ENCODE assay signal across 19 mouse cellular contexts in genomic region chr9:59956496-59956895, GRCm38 (mm10). TPM values are rescaled to one million over a fixed set of nuclear protein-coding genes. Genes with fewer than 3 reads are reported as not detected.
DNase-seq lines count a peak whose midpoint lies in the region; ATAC-seq and TF ChIP-seq lines count a peak whose summit lies in the region.
"Had no signal": no experiment of that assay in that cellular context is flagged by ENCODE, and none has a peak within 500 bp of the region (broad histone marks: within the 10 kb centered on the region; RNA-seq: fewer than 3 reads in every experiment).

No protein-coding gene starts in this region.

- DNase-seq in forebrain, embryonic 10.5 days (ENCODE audit: extremely low spot score, low spot score): no peak
- no peak for DNase-seq in forebrain, embryonic 11.5 days (ENCODE audit: low spot score)
- peak; percentile 30 for DNase-seq in kidney, postnatal 0 days (ENCODE audit: low spot score)
- no peak for DNase-seq in kidney, adult 8-10 months
- DNase-seq in ES-CJ7 (ENCODE audit: low read depth, low spot score): peak; percentile 50
- DNase-seq in spleen, postnatal 14 days (ENCODE audit: low spot score in 2 of 2): no peak
- DNase-seq: cerebellum, adult 11-12 months; gastrocnemius, postnatal 10 days; kidney, adult 11 months; layer of hippocampus, adult 9-11 months; right cerebral cortex, adult 18-20 months; thymus, postnatal 25 days had no signal

- no peak overlapping the region for H3K9ac ChIP-seq in forebrain, embryonic 11.5 days (ENCODE audit: low read length)
- no peak overlapping the region for H3K9ac ChIP-seq in kidney, postnatal 0 days (ENCODE audit: low read depth, low read length)
- H3K9ac ChIP-seq in intestine, postnatal 0 days (ENCODE audit: low read depth, low read length): no peak overlapping the region
- H3K9ac ChIP-seq: midbrain, embryonic 13.5 days had no signal

- 45% methylated on average over 6 of the region's 6 CpGs for WGBS in forebrain, embryonic 10.5 days
- 52% methylated on average over 6 of the region's 6 CpGs for WGBS in forebrain, embryonic 11.5 days
- 31% methylated on average over 6 of the region's 6 CpGs for WGBS in kidney, postnatal 0 days
- 32% methylated on average over 6 of the region's 6 CpGs for WGBS in intestine, postnatal 0 days

- peaks cover 37% of the 10 kb centered on the region for H3K4me1 ChIP-seq in forebrain, embryonic 10.5 days
- no peaks in the 10 kb centered on the region for H3K4me1 ChIP-seq in forebrain, embryonic 11.5 days (replicated peaks; ENCODE audit: control insufficient read depth, insufficient read depth, low read length)
- H3K4me1 ChIP-seq in kidney, postnatal 0 days (replicated peaks; ENCODE audit: insufficient read depth, low read length): no peaks in the 10 kb centered on the region
- H3K4me1 ChIP-seq in intestine, postnatal 0 days (replicated peaks; ENCODE audit: control insufficient read depth, insufficient read depth, low read length): 0 out of 2 replicates have a peak, but pooled peaks cover 2% of the 10 kb centered on the region

- H3K9me3 ChIP-seq in forebrain, embryonic 10.5 days: no peaks in the 10 kb centered on the region
- H3K9me3 ChIP-seq in forebrain, embryonic 11.5 days (ENCODE audit: control insufficient read depth, low read length): no peaks in the 10 kb centered on the region
- H3K9me3 ChIP-seq in kidney, postnatal 0 days (replicated peaks; ENCODE audit: low read length): no peaks in the 10 kb centered on the region
- no peaks in the 10 kb centered on the region for H3K9me3 ChIP-seq in intestine, postnatal 0 days (ENCODE audit: control insufficient read depth)
- H3K9me3 ChIP-seq: midbrain, embryonic 13.5 days had no signal

- no peaks in the 10 kb centered on the region for H3K27me3 ChIP-seq in forebrain, embryonic 10.5 days (ENCODE audit: poor library complexity, severe bottlenecking)
- no peaks in the 10 kb centered on the region for H3K27me3 ChIP-seq in forebrain, embryonic 11.5 days (ENCODE audit: control insufficient read depth, insufficient read depth, low read length)
- no peaks in the 10 kb centered on the region for H3K27me3 ChIP-seq in kidney, postnatal 0 days (ENCODE audit: insufficient read depth, low read length)
- no peaks in the 10 kb centered on the region for H3K27me3 ChIP-seq in intestine, postnatal 0 days (replicated peaks; ENCODE audit: control insufficient read depth, insufficient read depth, low read length)
- H3K27me3 ChIP-seq: midbrain, embryonic 13.5 days had no signal

- no peak for ATAC-seq in forebrain, embryonic 11.5 days (replicated peaks; ENCODE audit: low FRiP score)
- no peak for ATAC-seq in kidney, postnatal 0 days (replicated peaks; ENCODE audit: low FRiP score, low read depth)
- ATAC-seq in intestine, postnatal 0 days: no peak
- no peak for ATAC-seq in erythroblast, adult 5-6 weeks (replicated peaks; ENCODE audit: low FRiP score, poor library complexity, severe bottlenecking)
- ATAC-seq: forebrain, embryonic 16.5 days; lung, postnatal 0 days; midbrain, embryonic 13.5 days had no signal

- H3K36me3 ChIP-seq in forebrain, embryonic 10.5 days (replicated peaks): no peaks in the 10 kb centered on the region
- no peaks in the 10 kb centered on the region for H3K36me3 ChIP-seq in forebrain, embryonic 11.5 days (ENCODE audit: control insufficient read depth, insufficient read depth, low read length)
- H3K36me3 ChIP-seq in kidney, postnatal 0 days (ENCODE audit: insufficient read depth, low read length): no peaks in the 10 kb centered on the region
- H3K36me3 ChIP-seq in intestine, postnatal 0 days (ENCODE audit: control insufficient read depth, insufficient read depth): no peaks in the 10 kb centered on the region
- H3K36me3 ChIP-seq: midbrain, embryonic 13.5 days had no signal

- no peak overlapping the region for H3K4me2 ChIP-seq in forebrain, embryonic 11.5 days (ENCODE audit: low read depth, low read length, severe bottlenecking)
- peak overlapping the region; percentile 28 for H3K4me2 ChIP-seq in kidney, postnatal 0 days (ENCODE audit: low read length)
- 0 out of 2 replicates have a peak overlapping the region, but pooled peaks have one; percentile 6 for H3K4me2 ChIP-seq in intestine, postnatal 0 days (replicated peaks; ENCODE audit: low read depth)
- H3K4me2 ChIP-seq: midbrain, embryonic 13.5 days had no signal

- TF ChIP-seq CTCF in kidney, postnatal 0 days (IDR thresholded peaks at IDR 0.05; ENCODE audit: low read depth): no peak
- no peak for TF ChIP-seq CTCF in intestine, postnatal 0 days (IDR thresholded peaks at IDR 0.05; ENCODE audit: low read depth)

- peak overlapping the region; percentile 22; the same call in 1 of the 2 replicates for H3K4me3 ChIP-seq in forebrain, embryonic 10.5 days
- H3K4me3 ChIP-seq in forebrain, embryonic 11.5 days (ENCODE audit: low read depth, low read length): no peak overlapping the region
- no peak overlapping the region; the same call in 1 of the 2 replicates for H3K4me3 ChIP-seq in kidney, postnatal 0 days (replicated peaks; ENCODE audit: low read depth, low read length)
- no peak overlapping the region for H3K4me3 ChIP-seq in intestine, postnatal 0 days (ENCODE audit: low read depth, low read length)
- H3K4me3 ChIP-seq: midbrain, embryonic 13.5 days had no signal

- no peak overlapping the region for H3K27ac ChIP-seq in forebrain, embryonic 10.5 days
- no peak overlapping the region for H3K27ac ChIP-seq in forebrain, embryonic 11.5 days (ENCODE audit: low read depth, low read length)
- no peak overlapping the region for H3K27ac ChIP-seq in kidney, postnatal 0 days
- no peak overlapping the region for H3K27ac ChIP-seq in intestine, postnatal 0 days (ENCODE audit: low read depth, low read length)
- H3K27ac ChIP-seq: midbrain, embryonic 13.5 days had no signal

RNA-seq across cellular contexts. Expression of gene Nr2e3, which starts 4.0 kb away (rescaled TPM):
- polyA plus RNA-seq in forebrain, embryonic 10.5 days (2016; fragmentation: Nextera tagmentation; extraction: Ambion mirVana): not detected in 2 replicates
- not detected in 2 replicates for polyA plus RNA-seq in forebrain, embryonic 11.5 days (2014; fragmentation: Nextera tagmentation; extraction: Ambion mirVana)
- 0.17 TPM in 1 of 2 replicates, not detected in the other for polyA plus RNA-seq in kidney, postnatal 0 days (2015; fragmentation: Nextera tagmentation; extraction: Ambion mirVana)
- 42.0 and 48.5 TPM in 2 replicates for polyA plus RNA-seq in intestine, postnatal 0 days (2015; fragmentation: Nextera tagmentation; extraction: Ambion mirVana)
- total RNA-seq in erythroblast, adult 5-6 weeks (2015; ENCODE audit: low replicate concordance): not detected in 2 replicates
- 0.28 TPM in 1 of 2 replicates, not detected in the other for total RNA-seq in erythroblast, adult 5-6 weeks (2017; ENCODE audit: low replicate concordance)
- total RNA-seq: gastrocnemius, postnatal 10 days had no signal
- polyA plus RNA-seq: forebrain, embryonic 16.5 days; heart, postnatal 0 days; lung, postnatal 0 days; midbrain, embryonic 13.5 days; neural tube, embryonic 14.5 days had no signal

Comparison
In these comparisons a context has a peak if more than half of its experiments do, and no peak if none do; other contexts are left out.
1. DNase-seq: peak in kidney, postnatal 0 days (single experiment) and ES-CJ7 (single experiment); none in forebrain, embryonic 10.5 days (single experiment), forebrain, embryonic 11.5 days (single experiment), kidney, adult 8-10 months (0 of 2) and spleen, postnatal 14 days (0 of 2).
2. RNA of gene Nr2e3, which starts 4.0 kb away (polyA plus RNA-seq): 42.0 to 48.5 TPM in intestine, postnatal 0 days; not detected in forebrain, embryonic 10.5 days, 0.17 TPM in kidney, postnatal 0 days and not detected in forebrain, embryonic 11.5 days; every median in the first group is over 10 times any median in the second.